Mouse (Mus musculus) monocyte, adult 5-6 weeks (primary cell): ENCODE measurements around the gene Ankrd13d. TPM values are rescaled to one million over a fixed set of nuclear protein-coding genes. Genes with fewer than 3 reads are reported as not detected.
"Not testable (repeated sequence)": the region's sequence is repeated elsewhere in the genome, so short reads cannot be mapped to it uniquely, and the experiment has no call there.

Experiments used
- ATAC-seq: fragments of 153-309, 156-312 bp; replicated peaks from 2 replicates; pipeline ENCODE4 v1.8.0; 2017; ENCODE audit warnings: mild to moderate bottlenecking; ENCODE audit not compliant: low TSS enrichment, insufficient number of reproducible peaks, severe bottlenecking, poor library complexity, low FRiP score
- total RNA-seq: library from RNA; stranded (forward); fragments of 200-1000, 200-491, 200-594 nt; gene quantifications from 3 replicates; pipeline ENCODE4 v1.2.3, GENCODE M21; 2017

The Ankrd13d gene
- total RNA-seq, 1 experiment from 2014 or later, result 2.4 TPM

GRCm38 (mm10) chr19:4270187-4270586 lies 12.8 kb downstream of the Ankrd13d start:
- ATAC-seq, result no peak

GRCm38 (mm10) chr19:4268566-4269361 lies 14.2 kb downstream of the Ankrd13d start, which contains the start of gene Ssh3:
TSS of gene Ssh3 (minus strand) at chr19:4269180.
- ATAC-seq, result peak; percentile 53; the same call in 1 of the 2 replicates

GRCm38 (mm10) chr19:4265956-4266355 lies 17.0 kb downstream of the Ankrd13d start:
- no peak for ATAC-seq

GRCm38 (mm10) chr19:4264171-4264780 lies 18.7 kb downstream of the Ankrd13d start:
- no peak for ATAC-seq

- no peak for ATAC-seq
Observed at GRCm38 (mm10) chr19:4263702-4264101, 19.2 kb downstream of the Ankrd13d start.

GRCm38 (mm10) chr19:4262756-4263155 lies 20.2 kb downstream of the Ankrd13d start:
- ATAC-seq, result no peak

- ATAC-seq, result no peak
Observed at GRCm38 (mm10) chr19:4261038-4261698, 21.8 kb downstream of the Ankrd13d start.

GRCm38 (mm10) chr19:4257897-4258252 lies 25.1 kb downstream of the Ankrd13d start:
- no peak for ATAC-seq

- peak; percentile 96 for ATAC-seq
Observed at GRCm38 (mm10) chr19:4257216-4257896, 25.6 kb downstream of the Ankrd13d start.

GRCm38 (mm10) chr19:4255583-4256162 lies 27.3 kb downstream of the Ankrd13d start:
- ATAC-seq, result no peak

- ATAC-seq, result no peak
Observed at GRCm38 (mm10) chr19:4254230-4254629, 28.7 kb downstream of the Ankrd13d start.

- not testable (repeated sequence) for ATAC-seq
Observed at GRCm38 (mm10) chr19:4248683-4249082, 34.3 kb downstream of the Ankrd13d start.

GRCm38 (mm10) chr19:4247010-4247409 lies 35.9 kb downstream of the Ankrd13d start:
- no peak for ATAC-seq

GRCm38 (mm10) chr19:4244775-4245174 lies 38.2 kb downstream of the Ankrd13d start:
- ATAC-seq, result no peak

- ATAC-seq, result no peak
Observed at GRCm38 (mm10) chr19:4242416-4242815, 40.5 kb downstream of the Ankrd13d start.

GRCm38 (mm10) chr19:4240247-4240668 lies 42.7 kb downstream of the Ankrd13d start:
- no peak for ATAC-seq

GRCm38 (mm10) chr19:4234548-4234947 lies 48.4 kb downstream of the Ankrd13d start:
- ATAC-seq, result no peak

GRCm38 (mm10) chr19:4232651-4233050 lies 50.3 kb downstream of the Ankrd13d start:
- ATAC-seq, result no peak

GRCm38 (mm10) chr19:4232186-4232572 lies 50.8 kb downstream of the Ankrd13d start:
- ATAC-seq, result peak; percentile 26
